Mouse (Mus musculus) frontal cortex, postnatal 10 days (tissue): Measurements from ENCODE around the gene Zbtb16.
A peak's percentile ranks its signal among the peaks of the same experiment; 100 is the strongest.

Source experiments
- DNase-seq, 2 experiments: peaks; one replicate each; pipeline ENCODE4 v3.0.0; 2022; ENCODE audit warnings: low spot score in 2 of 2, mixed read lengths in 1 of 2

Gene Zbtb16

DNA sequence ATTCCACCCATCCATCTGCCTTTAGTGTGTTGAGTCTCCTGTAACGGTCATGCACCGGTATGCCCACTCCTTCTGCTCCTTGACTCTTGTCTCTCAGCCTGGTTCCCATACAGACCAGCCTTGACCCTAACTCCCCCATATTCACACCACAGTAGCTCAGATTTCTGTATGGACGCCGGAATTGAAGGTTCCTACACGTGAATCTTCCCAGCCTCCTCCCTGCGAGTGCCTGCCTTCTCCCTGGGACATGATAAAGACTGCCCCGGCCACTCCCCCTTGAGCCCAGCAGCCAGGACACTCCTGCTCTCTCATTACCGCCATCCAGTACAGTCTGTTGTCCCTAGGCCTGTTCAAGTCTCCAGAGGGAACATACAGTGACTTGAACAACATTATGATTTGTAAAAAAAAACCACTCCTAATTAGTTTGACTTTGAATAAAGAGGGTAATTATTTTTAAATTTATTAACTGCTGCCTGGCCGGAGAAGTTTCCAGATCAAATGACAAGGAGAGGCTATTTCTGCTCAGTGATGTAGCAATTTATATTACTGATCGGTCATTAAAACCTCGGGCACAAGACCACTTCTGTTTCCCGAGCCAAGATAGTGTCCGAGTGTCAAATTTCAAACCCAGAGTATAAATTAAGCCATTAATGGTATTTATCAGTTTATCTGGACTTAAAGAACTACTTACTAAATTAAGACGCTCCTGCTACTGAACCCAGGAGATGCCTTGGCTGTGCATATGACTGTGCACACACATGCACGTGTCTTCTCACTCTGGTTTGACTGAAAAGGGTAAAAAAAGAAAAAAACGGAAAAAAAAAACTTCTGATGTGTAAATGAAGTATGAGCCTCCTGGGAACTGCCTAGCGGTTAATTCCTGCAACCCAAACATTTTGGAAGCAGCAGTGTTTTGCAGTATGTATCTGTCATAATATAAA lies 125.4 kb downstream of the Zbtb16 start:
- no peak for DNase-seq

DNA sequence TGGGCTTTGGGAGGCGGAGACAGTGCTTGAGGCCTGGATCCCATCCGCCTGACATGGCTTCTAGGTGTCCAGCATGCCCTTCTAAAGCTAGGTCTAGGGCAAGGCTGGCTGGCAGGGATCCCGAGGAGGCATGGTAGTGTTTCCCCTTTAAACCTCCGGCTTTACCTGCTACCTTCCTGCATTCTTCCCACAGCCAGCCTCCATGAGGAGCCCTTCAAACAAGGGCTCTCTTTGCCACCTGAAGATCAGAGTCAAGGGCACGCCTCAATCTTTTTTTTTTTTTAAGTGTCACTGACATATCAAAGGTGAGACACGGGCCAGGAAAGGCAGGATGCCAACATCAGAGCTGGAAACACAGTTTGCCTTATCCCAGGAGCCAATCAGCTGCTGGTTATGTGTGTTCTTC lies 128.2 kb downstream of the Zbtb16 start:
- DNase-seq: no peak

DNA sequence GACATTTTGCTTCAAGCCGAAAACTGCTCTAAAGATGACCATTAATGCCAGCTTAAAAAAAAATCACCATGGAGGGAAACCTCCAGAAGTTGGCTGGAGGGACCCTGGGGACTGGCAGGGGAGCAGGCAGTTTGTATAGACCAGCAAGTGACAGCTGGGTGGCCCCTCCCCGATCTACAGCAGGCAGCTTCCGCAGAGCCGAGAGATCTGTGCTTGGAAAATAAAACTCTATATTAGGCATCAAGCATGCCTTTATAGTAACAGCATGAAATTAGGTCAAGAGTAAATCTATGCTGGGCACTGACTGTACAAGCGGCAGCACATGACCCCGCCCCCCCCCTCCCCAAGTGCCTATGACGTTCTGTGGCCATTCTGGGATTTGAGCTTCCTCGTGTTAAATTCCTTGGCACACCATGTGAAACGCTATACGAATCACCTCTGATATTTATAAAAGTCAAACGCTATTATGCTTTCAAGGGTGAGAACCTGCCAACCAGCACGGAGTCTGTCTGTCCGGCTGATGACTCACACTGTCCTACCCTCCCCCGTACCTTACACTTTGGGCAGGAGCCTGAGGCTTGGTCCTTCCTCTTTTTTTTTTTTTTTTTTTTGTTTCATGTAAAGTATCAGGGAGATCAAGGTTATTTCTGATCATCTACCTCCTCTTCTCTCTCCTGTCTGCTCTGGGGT lies 128.7 kb downstream of the Zbtb16 start:
- DNase-seq: no peak

DNA sequence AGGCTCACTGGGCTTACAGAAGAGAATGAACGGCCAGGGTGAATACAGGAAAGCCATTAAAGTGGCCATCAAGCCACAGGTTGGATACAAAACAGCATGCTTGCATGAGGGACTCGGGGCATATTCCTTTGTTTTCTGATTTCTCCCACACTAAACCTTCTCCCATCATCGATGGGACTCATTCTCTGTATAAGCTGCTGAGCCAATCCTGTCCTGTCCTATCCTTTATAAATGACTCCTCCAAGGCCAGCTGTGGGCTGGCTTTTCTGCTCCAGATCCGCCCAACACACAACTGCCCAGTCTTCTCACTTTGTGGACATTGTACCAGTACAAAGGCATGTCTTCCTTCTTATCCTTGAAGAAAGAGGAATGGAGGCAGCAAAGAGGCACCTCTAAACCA lies 134.7 kb downstream of the Zbtb16 start:
- DNase-seq: no peak

DNA sequence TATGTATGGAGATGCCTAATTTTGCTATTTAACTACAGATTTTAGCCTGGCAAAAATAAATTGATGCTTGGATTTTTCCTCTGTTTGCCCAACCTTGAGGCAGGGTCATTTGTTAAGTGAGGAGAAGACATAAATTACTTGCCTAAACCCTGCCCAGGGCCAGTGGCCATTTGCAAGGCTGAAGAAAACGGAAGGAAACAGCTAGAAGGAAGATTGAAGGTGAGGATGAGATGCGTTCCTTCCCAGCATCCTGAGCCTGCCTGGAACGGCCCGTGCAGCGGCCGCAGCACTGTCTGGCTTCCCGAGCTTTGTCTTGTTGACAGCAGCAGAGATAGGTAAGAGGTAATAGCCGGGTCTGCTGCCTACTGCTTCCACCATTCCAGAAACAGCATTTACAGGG lies 135.2 kb downstream of the Zbtb16 start:
- DNase-seq: no peak

DNA sequence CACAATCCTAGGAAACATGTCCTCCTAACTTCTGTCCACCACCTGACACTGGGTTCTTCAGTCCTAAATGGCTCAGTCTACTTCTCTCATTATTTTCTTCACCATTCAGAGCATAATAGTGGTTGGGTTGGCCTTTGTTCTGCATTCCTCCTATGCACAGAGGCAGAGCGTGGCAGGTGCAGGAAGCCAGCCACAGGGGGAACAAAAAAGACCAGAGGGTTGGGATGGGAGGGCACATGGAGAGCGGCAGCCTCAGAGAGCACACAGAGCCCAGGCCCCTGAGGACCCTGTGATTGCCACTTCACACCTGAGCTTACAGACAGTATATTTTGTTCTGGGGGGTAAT lies 138.6 kb downstream of the Zbtb16 start:
- no peak for DNase-seq

DNA sequence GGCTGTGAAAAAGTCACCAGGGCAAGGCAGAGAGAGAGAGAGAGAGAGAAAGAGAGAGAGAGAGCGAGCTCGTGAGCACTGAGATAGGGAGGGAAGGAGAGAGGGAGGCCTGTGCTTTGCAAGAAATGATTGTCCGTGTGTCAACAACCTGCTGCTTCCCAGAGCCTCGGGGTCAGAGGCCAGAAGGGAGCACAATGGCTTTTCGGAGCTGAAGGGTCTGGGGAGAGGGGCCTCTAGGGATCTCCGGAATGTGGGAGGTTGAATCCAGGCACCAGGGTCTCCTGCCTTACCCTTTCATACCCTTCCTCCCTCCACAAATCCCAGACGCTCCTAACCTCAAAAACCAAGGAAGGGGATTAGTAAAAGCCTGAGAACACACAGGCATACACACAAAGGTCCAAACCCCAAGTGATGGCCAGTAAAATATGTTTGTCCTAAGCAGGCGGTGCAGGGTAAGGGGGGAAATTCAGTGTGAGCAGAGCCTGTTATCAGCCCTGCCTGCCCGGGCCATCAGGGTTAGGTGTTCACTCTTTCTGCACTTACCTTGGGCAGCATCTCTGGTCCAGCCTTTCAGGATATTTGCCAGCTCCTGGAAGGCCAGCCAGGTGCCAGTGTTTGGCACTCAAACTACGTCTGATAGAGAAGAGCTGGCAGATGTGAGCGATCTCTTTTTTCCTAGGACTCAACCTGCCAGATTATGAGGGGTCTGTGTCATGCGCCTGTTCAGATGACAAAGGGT lies 139.1 kb downstream of the Zbtb16 start:
- no peak for DNase-seq

DNA sequence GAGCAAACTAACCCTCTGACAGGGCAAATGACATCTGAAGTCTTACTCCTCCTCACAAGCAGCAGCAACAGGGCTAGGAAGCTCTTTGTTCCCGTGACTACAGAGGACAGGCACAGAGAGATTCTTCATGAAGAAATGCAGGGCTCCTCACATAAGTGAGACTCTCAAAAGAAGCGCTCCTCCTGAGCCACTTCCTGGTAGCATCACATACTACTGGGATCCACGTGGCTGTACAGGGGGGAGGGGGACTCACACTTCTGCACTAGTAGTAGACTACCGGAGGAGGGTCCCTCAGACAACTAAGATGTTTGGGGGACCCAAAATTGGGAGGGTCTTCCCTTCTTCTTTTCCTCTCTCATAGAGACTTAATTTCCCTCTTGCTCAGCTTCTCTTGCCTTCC lies 139.7 kb downstream of the Zbtb16 start:
- no peak for DNase-seq

DNA sequence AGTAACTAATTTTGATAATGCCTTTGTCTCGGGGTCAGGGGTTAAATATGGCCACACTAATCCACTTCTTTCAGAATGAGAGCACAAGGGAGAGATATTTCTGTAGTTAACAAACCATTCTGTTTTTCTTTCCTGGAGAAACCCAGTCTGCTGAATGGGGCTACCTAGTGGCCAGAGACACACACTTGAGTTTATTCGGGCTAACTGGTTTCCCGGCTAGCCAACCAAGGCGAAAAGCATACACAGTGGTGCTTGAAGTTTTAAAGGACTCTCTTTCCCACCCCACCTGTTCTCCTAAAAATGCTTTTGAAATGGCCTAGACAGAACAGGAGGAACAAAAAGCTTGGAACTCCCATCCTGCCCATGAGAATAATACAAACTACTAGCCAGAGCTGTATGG lies 140.2 kb downstream of the Zbtb16 start:
- no peak for DNase-seq

DNA sequence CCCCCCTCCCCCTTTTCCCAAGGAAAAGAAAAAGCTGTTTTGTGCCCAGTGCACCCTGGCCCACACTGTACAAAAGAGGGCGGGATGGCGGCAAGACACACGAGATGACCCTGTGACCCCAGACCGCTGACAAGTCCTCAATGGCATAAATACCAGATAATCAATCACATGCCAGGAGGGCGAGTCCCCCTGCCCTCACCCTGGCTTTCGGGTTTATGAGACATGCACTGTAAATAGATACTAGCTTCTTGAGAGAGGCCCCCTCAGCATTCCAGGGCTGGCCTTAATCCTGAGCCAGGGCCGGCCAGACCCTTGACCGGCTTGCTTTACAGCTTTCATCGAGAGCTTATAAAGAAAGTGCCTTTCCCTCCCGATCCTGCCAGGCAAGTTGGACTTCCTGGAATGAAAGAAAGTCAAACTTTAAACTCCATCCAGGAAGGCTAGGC lies 141.4 kb downstream of the Zbtb16 start:
- no peak for DNase-seq

DNA sequence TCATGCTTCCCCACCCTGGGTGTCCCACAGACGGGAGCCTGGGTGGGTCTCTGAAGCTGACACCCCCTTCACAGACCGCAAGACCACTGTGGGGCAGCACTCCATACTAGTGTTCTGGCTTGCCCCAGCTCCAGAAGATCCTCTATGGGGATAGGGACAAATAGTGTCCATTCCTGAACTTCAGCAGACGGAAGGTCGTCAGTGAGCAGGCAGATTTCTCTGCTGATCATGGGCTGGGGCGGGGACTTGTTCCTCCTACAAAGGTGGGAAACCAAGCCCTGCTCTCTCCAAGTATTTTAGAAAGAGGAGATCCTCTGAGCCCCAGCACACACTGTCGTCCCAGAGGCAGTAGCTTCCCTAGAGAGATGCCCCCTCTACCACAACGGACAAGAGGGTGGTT lies 142.3 kb downstream of the Zbtb16 start:
- DNase-seq: no peak

DNA sequence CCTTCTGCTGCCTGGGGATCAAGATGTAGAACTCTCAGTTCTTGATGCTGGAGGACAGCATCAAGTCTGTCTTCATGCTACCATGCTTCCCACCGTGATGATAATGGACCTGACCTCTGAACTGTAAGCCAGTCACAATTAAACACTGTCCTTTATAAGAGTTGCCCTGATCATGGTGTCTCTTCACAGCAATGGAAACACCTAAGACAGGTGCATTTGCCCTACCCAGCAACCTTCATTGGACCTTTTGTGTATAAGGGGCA lies 146.4 kb downstream of the Zbtb16 start:
- DNase-seq: no peak

DNA sequence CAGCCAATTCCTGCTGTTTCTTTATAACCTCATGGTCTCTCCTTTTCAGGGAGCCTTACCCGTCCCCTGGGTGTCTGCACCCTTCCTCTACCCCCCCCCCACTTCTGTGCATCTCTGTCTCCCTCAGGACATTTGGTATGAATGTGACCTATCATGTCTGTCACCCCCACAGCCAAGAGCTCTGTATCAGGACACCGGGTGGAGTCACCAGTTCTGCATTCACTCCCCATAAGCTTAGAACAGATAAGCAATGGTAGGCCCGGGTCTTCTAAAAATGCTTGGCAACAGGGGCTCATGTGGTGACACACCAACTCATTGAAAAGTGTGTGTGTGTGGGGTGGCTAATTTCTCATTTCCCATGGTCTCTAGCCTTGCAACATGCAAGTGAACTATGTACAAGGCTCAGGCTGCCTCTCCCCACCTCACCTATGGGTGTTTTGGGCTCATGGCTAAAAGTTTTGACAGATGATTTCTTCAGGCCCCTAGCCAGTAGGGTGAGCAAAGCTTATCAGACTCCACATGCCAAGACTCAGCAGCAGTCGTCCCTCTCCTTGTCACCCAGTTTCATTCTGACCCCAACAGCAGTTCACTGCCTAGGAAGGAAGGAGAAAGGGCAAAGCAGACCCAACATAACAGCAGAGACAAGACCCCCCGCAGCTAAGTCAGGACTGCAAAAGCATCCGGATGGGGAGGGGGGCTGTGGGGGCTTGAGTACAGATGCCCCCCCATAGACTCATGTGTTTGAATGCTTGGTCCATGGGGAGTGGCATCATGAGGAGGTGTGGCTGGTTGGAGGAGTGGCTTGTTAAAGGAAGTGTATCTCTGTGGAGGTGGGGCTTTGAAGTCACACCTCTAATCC lies 146.9 kb downstream of the Zbtb16 start:
- DNase-seq: no peak

DNA sequence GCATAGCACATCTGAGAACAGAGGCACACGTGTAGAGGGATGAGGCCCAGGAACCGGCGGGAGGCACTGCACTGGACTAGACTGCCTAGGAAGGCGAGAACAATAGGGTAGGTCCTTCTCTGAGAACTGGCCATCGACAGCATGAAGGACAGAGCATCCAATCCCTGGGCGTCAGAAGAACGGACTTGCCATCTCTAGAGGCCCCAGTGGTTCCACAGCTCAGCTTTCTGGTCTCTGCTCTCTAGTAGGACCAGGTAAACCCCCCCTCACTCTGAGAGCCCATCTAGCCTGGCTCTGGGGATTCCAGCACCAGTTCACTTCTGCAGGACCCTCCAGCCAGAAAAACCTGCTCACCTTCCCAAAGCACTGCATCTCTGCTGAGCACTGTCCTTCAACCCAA lies 148.1 kb downstream of the Zbtb16 start:
- DNase-seq: no peak

DNA sequence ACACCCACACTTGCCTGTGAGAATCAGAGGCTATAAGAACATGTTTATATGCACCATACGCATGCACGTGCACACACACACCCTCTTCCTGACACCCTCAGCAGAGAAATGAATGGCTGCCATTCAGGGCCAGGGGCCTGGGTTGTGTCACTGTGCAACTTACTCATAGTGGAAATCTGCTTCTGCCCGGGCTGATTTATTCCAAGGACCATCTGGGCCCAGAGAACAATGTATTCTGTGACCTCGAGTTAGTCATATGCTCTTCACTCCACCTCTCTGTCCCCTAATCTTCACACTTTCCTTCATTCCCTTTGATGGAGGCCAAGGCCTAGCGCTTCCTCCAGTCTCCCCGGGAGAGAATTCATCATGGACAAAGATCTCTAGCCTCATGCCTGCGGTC lies 150.3 kb downstream of the Zbtb16 start:
- DNase-seq: no peak

DNA sequence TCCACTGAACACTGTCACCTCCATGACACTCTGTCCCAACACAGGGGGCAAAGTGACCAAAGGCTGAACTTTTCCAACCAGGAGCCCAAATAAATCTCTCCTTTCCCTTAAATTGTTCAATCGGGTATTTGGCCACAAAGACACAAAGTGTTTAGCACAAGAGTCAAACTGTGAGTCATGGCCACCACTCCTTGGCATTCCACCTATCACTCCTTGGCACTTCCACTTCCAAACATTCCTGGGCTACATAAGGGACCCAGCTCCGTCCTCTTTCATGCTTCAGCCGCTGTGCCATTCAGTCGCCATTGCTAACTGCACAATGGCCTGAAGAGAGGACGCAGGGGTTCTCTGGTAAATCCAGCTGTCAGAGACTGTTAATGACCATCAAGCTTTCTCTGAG lies 151.9 kb downstream of the Zbtb16 start:
- DNase-seq: no peak

DNA sequence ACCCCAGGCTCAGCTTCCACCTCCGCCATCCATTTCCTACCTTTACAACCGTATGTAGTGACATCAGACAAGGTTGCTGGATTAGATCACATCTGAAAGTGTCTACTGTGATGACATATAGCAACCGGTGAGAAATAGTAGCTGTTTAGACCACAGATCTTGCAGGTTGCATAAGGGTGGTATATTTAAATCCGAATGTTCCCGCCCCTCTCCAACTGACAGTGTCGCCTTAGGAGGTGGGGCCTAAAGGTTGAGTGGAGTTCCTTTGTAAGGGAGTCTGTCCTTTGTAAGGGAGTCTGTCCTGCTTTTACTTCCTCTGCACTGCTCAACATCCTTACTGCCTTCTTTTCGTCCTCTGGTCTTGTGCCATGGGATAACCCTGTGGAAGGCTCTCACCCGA lies 154.8 kb downstream of the Zbtb16 start:
- DNase-seq: no peak

DNA sequence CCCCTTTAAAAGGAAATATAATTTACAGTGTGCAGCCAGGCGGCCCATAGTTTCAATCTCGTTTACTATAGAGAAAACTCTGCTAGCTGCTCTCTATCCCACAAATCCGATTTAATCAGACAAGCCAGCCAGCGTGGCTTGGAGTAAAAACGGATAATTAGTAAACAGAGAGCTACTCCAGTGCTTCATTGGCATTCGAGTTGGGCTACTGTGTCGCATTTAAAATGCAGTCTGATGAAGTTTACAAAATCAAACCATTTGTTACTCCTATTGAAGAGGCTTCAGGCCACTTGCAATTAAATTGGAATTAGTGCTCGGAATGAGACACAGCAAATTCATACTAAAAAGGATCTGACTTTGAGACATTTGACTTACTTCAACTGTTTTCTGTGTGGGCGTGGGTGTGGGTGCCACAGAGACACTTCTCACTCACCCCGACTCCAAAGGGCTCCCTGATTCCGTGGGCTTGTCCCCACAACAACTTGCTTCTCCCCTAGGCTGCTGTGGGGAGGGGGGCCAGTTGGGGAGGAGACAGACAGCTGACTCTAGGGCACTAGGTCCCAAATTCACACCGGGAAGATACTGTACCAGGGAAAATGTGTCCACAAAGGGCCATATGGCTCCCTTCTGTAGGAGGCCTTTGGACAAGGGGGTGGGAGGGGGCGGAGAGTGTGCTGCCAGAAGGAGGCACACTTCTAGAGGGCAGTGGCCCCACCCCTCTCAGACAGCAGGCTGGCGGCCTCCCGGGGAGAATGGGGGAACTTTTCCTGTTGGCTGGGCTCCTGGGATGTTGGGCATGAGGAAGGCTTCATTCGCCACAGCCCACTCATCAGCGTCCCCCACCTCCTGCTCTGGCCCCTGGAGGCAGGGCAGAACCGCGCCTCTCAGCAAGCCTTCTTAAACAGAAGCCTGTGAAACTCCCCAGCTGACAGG lies 157.3 kb downstream of the Zbtb16 start:
- peak in 1 of 2 experiments; percentile 24 for DNase-seq

DNA sequence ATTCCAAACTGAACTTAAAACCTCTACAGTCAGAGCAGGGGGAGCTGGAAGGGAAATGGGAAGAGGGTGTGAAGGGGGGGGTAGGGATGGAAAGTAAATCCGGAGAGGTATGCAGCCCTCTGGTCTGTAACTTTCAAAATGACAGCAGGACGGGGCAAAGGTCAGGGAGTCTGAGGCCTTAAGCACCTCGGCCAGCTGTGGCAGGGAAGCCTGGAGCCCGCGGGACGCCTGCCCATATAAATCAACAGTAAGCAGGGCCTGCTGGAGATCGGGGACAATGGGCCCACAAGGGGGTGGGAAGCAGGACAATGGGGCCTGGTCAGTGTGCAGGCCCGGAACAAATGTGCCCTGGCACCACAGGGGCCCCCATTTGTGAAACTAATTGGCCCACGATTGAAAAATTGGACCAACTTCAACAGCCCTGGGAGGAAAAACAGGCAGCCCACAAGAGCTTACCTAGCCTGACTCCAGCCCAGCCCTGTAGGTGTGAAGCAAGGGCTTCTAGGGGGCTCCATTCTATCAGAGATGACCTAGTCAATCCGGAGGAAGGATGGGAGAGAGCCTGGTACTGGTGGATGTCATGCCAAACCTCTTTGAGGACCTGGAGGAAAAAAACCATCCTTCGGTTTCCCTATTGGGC lies 160.8 kb downstream of the Zbtb16 start:
- no peak for DNase-seq

DNA sequence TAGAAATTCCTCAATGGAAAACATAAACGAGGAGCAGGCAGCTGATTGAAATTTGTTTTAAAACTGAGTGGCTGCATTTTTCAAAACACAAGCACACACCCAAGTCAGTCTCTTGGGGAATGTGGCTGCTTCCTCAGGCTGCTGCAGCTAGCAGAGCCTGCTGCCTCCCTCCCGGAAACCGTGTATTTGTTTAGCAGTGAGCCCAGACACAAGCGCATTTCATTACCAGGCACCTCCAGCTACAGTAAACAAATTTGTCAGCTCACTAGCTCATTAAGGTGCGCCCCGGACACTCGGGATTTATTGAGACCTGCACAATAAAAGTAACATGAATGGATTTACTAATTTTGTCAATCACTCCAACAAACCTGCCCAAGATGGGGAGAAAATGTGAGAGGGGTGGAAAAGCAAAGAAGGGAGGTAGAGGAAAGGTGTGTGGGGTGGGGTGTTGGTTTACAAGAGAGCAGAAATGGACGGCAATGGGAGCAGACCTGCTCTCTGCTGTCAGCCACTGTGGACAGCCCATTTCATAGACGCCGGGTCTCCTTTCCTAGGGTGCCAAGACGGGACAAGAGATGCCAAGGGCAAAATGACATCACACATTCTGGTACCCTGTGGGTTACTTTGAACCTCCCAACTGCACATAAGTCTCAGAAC lies 161.5 kb downstream of the Zbtb16 start:
- no peak for DNase-seq
